Mouse (Mus musculus) cerebellum, adult 9-11 months (tissue): ENCODE data around the gene 1700025G04Rik.

ENCODE experiments used
- DNase-seq: peaks from one replicate; pipeline ENCODE4 v3.0.0; 2022

The 1700025G04Rik gene

DNA sequence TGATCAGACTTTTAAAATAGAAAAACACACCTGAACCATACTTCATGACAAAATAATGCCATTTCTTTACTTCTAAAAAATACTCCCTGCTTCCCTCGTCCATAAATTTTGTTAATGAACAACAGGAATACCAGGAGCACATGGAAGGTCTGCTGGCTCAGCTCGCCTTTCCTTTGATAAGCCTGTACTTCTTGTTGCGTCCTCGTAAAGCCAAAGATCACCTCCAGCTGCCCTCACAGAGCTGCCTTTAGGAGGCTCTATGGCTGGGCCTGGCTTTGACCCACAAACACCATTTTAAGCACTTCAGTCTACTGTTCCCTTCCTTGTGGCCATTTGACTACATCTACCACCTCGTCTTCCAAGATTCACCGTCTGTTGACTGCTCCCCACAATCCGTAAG is 101.2 kb downstream of the 1700025G04Rik start:
- DNase-seq = no peak

DNA sequence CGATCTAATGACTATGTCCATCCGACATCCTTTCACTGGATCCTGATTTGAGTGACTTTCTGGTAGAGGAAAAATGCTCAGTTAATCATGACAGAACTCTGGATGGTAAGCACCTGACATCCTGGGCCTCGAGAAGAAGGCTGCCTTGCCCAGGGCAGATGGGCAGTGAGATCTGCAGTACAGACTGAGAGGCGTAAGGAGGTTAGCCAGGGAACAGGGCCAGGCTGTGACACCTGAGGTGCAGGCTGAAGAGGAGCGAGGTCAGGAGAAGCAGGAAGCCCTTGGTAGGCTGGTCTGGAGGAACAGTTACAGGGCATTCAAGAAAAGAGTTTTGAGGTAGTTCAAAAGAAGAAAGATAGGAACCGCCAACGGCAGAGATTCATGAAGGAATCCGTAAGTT is 101.9 kb downstream of the 1700025G04Rik start:
- DNase-seq = peak; percentile 83

DNA sequence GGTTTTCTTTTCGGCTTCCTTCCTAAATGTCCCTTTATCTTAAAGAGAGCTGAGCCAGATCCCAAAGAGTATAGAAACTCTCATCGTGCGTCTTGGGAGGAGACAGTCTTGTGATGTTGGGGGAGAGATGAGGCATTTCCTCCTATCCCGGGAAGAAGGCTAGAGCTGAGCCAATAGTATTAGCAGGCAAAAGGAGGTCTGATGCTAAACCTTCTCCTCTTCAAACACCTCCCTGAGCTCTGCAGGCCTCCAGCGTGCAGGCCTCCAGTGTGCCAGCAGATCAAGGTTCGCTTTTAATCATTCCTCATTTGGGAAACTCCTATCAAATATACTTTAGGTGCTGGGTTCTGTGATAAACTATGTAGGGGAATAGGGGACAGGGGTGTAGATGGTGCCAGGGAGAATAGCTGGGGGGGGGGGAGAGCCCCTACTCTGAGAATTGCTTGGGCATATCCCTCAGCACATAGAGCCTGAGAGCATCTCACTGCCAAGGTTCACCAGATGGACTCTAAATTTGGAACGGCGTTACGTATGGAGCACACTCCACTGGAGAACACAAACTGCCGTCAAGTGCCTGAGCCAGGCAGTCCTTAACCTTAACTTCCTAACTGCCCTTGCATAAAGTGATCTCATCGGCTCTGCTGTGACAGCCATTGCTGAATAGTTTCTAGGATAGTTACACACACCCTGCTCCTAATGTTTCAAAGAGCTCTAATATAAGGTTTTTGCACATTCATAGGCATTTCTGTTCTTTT is 103.7 kb downstream of the 1700025G04Rik start:
- DNase-seq = peak; percentile 88

DNA sequence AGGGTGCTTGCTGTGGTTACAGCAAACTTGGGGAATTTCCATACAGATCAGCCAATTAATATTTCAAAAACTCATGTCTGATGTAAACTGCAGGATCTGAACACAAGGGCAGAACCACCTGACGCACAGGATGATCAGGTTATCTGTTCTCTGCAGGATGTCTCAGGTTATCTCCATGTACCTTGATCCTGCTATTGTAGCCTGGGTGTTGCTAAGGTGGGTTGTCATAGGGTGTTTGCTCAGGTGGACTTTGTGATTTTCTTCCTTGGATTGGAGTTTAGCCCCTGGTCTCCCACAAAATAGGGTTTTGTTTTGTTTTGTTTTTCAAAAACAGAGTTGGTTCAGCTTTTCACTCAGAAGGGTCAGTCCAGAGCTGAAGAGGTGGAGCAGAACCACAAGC is 104.9 kb downstream of the 1700025G04Rik start:
- DNase-seq = no peak

DNA sequence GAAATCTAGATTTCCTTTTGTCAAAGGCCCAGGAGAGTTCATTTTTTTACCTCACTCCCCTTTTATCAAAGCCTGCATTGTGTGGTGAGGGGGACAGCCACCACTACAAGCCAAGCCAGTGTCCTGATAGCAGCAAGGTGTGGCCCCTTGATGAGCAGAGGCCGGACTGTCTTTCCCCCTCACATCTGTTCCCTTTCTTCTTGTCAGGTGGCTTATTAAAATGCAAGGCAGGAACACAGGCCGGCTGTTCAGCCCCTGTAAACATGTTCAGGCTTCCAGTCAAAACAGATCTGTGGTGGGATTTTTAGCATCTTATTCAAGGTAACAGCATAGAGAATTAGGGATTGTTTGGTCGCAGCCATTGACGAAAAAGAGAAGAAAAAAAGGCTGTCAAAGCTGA is 105.9 kb downstream of the 1700025G04Rik start:
- DNase-seq = no peak

DNA sequence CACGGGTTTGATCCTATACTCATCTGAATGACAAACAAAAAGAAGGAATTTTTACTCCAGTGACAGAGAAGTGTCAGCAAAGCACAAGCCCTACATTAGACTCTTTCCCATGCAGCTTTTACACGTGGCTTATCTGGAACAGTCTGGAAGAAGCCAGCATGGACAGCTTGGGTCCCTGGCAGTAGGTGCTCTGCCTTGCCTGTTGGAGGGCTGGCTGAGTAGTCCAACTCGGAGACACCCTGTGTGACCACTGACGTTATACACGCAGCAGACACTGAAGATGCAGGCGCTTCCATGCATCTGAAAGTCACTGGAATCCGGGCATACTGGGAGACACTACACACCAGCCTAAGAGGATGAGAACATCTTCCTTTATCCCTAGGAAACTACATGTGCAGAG is 109.4 kb downstream of the 1700025G04Rik start:
- peak; percentile 76 for DNase-seq

DNA sequence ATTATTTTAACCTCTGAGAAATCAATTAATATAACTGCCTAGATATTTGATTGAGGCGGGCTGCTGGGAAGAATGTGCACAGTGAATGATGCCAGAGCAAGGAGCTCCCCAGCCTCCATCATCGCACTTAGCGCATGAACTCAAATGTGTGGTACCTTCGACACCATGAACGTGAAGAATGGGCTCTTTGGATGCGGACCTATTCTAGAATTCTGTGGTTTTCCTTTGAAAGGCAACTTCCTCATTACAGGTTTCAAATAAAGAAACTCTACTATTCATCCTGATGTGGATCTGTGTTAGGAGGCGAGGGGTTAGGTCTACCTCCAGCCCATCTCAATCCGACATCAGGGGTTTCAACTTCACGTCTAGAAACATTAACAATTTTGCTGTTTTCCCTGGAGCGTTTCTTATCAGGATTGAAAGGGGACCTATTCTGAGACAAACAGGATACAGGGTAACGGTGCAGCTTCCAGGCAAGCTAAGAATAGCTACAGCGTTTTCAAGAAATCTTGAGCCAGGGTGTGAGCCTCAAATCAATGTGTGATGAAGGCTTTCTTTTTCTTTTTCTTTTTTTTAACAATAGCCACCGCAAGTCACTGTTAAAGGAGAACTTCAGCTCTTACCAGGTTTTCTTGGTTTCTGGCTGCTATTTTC is 110.0 kb downstream of the 1700025G04Rik start:
- no peak for DNase-seq

DNA sequence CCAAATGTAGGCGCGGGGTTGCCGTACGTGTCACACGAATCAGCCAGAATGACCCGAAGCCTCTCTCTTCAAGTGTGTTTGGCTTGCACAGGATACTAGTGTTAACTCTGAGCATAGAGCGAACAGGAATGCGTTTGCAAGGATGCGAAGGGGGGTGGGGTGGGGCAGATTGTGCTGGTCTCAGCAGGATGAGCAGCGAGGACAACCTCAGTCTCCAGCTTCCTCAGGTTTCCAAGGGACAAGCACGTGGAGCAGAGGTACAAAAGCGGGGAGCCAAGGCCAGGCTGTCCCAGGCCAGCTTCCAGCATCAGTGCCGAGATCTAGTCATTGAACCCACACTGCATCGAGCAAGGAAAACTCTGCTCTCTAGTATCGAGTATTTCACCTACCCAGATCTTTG is 111.2 kb downstream of the 1700025G04Rik start:
- no peak for DNase-seq

DNA sequence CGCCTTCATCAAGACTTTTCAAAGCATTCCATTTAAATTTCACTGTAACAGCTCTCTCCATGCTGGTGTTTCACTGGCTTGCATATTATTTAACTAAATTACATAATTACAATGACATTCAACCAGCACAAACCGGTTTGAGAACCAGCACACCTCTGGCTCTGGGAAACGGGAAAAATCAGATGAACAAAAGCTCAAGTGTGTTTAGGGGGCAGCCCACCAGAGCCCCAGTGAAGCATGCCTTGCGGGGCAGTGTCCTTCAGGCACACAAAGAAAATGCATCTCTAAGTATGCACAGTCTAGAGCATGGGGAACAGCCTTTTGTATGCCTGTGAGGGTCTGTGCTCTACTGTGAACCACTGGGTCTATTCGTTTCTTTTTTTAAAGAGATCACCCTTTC is 112.3 kb downstream of the 1700025G04Rik start:
- DNase-seq = no peak

DNA sequence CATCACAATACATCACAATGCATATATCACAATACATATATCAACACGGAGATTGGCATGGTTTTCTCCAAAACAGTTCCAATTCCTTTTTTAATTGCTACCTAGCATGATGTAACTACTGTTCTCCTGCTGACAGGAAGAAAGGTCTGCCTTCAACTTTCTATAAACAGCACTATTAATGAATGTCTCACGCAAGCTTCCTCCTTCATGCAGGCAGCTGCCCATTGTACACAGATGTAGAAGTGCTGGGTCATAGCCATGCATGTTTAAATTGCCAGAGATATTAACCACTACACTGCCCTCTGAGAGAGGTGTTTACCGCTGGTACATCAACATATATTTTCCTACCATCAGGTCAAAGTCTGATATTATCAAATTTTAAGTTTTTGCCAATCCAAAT is 113.1 kb downstream of the 1700025G04Rik start:
- DNase-seq = no peak

DNA sequence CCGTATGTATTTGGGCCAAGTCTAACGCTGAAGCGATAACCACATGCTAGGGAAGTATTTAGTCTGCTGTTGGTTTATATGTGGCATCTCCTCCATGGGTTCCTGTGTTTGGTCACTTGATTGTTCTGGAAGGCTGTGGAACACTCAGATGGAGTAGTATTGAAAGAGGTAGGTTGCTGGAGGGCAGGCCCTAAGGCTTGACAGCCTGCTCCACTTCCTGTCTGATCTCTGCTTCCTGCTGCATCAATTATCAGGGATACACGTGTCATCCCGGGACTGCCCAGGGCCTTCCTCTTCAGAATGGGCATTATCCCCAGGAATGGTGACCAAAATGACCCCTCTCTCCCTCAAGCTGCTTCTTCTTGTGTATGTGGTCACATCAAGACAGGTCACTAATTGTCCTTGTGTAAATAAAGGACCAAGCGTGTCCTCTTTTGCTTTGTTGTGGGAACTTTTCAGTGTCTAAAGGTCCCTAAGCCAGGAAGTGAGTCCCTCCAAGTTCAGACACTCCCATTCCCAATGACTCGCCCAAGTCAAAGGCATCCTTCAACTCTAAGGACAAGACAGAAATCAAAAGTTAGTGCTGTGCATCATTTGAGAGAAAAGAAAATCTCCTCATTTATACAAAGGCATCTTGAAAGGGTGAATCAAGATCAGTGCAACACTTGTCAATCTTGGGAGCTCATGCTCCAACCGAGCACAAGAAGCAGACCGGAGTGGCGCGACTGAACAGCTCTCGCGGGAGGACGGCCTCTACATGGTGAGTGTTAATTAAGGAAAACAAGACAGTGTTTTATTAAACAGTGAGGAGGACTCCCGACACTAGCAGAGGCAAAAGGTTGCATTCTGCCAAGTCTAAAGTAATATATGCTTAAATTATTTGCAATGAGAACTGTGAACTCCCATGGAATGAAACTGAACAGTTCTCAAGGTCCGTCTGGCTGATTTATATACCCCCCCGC is 114.2 kb downstream of the 1700025G04Rik start:
- no peak for DNase-seq

DNA sequence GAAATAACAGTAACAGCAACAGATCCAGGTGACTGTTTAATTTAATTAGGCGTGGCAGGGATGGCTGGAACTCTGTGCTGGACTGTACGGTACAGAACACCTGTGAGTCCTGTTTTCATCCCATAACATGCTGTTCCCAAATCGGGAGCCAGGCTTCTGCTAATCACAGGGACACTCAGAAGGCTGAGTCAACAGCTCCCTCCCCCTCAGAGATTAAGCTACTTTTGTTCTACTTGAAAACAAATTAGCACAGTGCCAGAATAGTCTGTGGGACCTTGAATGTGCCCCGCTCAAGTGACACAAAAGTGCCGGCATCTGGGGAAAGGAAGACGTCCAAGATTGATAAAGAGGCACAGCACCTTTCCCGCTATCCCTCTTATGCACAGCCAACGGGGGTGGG is 115.0 kb downstream of the 1700025G04Rik start:
- DNase-seq = no peak

DNA sequence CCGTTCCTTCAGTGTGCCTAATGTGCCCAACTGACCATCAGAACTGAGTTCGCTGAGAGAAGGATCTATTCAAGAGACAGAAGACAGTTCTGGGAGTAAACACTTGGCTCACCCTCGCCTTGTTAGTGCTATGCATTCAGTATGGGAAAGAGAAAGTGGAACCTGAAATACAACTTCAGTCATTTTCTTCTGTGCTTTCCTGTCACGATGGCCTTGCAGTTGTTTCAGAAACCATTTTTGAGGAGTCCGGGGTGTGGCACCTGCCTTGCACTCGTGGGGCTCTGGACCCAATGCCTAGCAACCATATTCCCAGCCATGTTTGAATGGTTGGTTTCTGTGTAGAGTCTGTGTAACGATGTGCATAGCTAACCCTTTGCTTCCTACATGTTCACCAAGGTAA is 115.5 kb downstream of the 1700025G04Rik start:
- DNase-seq = no peak

DNA sequence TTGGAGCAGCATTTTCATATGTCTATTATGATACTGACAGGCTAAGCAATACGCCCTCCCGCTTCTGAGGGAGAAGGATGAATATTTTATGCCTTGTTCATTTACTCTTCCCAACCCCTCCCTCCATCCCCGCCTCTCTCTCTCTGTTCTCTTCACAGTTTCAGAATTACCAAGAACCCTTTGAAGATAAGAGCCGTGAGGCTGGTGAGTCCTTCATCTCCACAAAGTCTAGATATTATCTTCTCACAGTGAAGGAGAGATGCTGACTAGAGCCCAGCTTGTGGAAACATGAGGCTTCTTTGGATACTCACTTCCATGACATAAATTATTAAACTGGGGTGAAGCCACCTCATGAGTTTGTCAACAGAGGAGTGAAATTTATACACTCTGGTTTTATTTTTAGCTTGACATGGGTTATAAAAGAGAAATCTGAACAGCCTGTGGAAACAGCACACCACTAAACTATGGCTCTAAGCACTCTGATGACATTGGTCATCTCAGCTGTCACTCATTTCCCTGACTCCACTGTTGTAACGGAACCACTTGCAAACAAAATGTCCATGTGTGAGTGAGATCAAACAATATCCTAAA is 116.7 kb downstream of the 1700025G04Rik start:
- DNase-seq = no peak

DNA sequence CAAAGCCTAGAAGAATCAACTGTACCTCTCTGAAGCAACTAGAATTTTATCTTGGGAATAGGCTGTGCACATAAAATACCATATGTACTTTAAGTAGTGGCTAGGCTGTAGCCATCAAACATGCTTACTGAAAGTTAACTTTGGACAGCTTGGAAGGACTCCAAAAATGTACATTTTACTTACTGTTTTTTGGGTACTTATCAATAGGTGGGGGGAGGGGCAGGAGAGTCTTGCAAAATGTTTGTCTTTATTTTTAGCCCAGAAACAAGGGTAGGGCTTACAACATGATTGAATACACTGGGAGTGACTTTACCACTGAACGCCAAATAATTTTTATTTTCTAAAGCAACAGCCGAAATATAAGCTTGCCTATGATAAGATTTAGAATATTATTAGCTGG is 118.3 kb downstream of the 1700025G04Rik start:
- DNase-seq = no peak

DNA sequence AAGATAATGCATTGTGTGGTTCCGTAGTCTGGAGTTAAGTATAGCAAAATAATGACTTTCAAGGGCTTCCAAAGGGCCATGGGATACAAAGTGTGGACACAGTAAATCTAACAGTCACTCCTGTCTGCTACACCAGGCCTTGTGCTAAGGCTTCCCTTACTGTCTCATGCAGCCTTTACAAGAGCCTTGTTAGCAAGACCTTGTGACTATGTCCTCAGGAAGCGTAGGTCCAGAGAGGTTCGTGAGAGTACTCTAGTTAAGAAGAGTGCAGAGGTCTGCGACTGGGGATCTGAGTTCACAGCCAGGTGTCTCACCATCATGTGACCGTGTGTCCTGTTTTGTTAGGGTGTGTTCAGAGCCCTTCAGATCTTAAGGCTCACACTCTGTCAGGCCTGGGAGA is 121.8 kb downstream of the 1700025G04Rik start:
- no peak for DNase-seq

DNA sequence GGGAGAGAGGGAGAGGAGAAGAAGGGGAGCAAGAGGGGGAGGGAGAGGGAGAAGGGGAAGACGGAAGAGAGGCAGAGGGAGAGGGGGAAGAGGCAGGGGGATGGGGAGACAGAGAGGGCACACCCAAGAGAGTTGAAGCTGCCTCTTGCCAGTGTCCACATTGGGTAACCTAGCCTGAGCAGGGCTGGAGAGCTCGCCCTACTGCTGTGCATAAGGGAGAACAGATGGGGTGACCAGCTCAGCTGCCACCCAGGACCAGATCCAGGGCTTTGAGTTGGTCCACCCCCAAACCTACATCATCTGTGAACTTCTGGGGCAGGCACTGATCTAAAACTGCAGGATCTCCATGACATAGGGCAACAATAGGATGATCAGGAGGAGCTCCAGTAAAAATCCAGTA is 125.1 kb downstream of the 1700025G04Rik start:
- DNase-seq = no peak

DNA sequence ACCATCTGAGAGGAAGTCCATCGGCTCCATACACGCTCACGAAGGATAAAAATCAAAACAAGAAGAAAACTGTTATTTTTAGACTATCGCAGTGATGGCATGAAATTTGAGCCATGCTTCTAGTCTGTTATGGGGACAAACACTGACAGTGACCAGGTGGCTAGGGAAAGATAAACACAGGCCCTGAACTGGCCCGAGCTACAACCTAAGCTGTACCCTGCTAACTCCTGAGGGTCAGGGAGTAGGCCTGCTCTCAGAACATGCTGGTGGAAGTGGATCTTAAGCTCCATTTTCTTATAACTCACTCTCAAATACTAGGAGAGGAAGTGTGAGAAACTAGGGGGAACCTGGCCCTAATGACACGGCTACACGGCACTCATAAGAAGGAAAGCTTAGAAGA is 126.7 kb downstream of the 1700025G04Rik start:
- no peak for DNase-seq

DNA sequence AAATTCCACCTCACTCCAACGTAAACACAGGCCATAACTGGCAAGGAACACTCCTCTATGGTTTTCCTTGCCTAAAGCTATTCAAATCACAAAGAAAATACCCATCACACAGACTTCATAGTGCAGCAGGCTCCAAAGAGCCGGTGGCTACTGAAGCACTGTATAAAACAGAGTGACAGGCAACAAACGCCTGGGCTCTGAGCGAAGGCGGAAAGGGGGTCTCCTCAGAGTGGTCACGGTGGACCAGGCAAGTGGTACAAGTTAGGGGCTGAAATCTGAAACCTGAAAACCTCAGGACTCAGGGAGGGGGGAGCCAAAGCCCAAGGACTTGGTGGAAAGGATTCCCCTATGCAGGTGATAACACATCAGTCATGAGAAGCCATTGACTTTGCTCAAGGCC is 127.8 kb downstream of the 1700025G04Rik start:
- no peak for DNase-seq

DNA sequence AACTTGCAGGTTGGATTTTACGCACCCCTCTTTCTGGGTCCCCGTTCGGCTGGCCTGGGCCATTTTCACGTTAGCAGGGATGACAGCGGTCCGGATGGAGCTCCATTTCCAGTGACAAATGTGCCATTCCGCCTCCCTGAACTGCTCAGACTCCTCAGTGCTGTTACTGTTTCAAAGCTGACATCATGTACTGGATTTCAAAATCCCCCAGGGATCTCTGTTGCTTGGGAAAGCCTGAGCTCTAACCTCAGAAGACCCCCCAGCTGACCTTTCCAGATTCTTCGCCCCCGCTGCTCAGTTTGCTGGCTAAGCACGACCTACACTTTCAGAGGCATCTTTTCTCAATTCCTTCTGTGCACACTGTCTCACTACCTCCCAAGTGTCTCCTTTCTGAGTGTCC is 128.7 kb downstream of the 1700025G04Rik start:
- DNase-seq = no peak

DNA sequence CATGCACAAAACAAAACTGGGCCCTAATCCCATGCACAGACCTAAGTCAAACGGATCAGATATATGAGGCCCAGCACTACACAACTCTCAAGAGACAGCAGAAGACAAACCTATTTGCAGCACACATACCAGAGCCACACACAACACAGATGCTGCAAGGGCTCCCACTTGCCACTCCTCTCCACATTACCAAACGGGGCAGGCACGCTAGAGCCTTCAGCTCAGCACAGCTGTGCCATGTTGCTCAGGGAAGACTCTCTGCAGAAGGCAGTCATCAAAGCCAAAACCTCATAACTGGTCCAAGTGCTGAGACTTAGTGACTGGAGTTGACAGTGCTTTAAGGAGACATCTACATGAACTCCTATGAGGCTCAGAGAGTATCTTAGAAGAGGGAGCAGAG is 130.9 kb downstream of the 1700025G04Rik start:
- no peak for DNase-seq

DNA sequence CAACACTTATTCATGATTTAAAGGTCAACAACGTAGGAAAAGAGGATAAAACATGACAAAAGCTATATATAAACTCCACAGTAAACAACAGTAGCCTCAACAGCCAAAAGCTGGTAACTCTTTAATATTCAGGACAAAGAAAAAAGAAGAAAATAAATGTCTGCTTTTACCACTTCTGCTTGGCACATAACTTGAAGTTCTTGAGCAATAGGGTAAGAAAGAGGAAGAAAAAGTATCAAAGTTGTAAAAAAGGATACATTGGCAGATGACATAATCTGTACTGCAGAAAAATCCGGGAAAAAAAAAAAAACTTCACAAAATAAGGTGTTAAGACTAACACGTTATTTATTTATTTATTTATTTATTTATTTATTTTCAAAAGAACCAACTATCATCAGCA is 131.5 kb downstream of the 1700025G04Rik start:
- no peak for DNase-seq

DNA sequence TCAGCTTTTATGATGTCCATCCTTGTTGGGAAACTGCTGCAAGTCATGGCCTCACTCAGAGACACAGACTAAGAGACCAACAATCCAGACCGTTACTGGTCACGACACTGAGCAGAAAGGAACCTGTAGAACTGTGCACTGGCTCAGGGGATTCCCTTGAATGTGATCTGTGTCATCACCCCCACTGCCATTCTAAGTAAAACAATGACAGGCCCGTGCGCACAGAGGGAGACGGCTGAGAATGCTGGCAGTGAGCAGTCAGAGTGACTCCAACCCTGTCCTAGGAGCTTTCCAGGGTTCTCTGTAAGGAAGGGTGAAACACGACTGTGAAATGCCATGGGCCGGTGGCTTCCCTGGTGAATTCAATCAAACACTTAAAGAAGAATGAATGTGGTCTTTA is 132.3 kb downstream of the 1700025G04Rik start:
- DNase-seq = no peak
